Mouse (Mus musculus) ovary, postnatal 10 days (tissue): ENCODE results near the gene Wdr37.

Source experiments
- DNase-seq: peaks from one replicate; pipeline ENCODE4 v3.0.0; 2022; ENCODE audit warnings: low spot score

The Wdr37 gene

DNA sequence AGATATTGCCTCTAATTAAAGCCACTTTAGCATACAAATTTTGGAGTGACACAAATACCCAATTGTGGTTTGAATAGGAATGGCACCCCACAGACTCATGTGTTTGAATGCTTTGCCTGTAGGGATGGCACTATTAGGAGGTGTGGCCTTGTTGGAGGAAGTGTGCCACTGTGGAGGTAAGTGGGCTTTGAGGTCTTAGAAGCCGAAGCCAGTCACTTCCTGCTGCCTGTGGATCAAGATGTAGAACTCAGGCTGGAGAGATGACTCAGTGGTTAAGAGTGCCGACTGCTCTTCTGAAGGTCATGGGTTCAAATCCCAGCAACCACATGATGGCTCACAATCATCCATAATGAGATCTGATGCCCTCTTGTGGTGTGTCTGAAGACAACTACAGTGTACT is 30.8 kb downstream of the Wdr37 start:
- DNase-seq: no peak

- no peak for DNase-seq
Observed at GRCm38 (mm10) chr13:8839937-8840336, 31.8 kb downstream of the Wdr37 start.

GRCm38 (mm10) chr13:8839111-8839510 is 32.6 kb downstream of the Wdr37 start:
- no peak for DNase-seq

DNA sequence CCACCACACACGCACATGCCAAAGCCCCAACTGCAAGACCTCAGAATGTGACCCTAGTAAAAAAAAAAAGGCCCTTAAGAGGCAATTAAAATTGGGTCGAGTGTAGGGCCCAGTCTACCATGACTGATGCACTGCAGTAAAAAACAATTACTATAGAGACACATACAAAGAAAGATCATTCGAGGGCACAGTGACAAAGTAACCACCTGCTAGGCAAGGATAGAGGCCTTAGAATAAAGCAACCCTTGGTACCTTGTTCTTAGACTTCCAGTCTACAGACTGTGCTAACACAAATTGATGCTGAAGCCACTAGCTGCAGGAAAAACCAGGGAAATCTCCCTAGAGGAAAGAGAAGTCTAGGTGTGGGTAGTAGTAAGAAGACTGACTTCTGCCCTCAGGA is 33.3 kb downstream of the Wdr37 start:
- no peak for DNase-seq

GRCm38 (mm10) chr13:8834573-8834972 is 37.1 kb downstream of the Wdr37 start:
- no peak for DNase-seq

DNA sequence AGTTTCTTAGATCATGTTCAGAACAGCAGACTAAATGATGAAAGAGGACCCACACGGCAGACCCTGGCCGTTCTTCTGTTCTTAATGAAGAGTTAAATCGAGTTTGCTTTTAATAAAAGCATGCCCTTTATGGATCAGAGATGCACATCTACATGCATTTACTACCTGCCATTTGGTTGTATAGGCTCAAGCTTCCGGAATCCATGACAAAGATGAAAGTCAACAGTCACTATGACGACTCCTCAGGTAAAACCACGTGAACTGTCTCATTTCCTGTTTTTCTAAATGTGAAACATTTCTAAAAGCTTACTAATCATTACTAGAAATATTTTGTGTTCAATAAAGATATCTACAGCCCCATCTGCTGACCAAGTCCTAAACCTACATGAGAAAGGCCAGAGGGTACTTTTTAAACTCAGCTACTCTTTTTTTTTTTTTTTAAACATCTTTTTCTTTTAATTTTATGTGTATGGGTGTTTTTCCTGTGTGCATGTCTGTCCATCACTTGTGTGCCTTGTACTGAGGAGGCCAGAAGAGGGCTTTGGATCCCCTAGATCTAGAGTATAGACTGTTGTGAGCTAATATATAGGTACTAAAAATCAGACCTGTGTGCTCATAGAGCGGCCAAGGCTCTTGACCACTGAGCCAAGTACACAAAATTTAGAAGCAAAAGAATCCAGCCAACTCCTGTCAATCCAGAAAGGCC is 40.0 kb downstream of the Wdr37 start:
- DNase-seq: no peak

- DNase-seq: no peak
Observed at GRCm38 (mm10) chr13:8830696-8831095, 41.0 kb downstream of the Wdr37 start.

DNA sequence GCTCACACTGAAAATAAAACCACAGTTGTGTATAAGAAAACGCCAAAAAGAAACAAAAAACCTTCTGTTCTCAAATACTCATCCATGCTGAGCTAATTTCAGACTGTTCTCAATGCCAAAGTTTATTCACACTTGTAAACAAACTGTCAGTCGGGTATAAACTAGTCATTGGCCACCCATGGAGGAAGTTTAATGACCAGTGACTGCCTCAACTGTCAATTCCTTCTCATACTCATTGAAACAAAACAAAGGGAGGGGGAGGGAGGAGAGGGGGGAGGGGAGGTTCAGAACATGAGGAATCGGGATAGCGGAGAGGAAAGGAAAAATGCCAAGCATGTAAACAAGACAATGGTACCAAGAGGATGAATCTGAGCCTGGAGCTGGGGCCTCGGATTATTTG is 41.9 kb downstream of the Wdr37 start:
- DNase-seq: no peak

- no peak for DNase-seq
Observed at GRCm38 (mm10) chr13:8828946-8829345, 42.8 kb downstream of the Wdr37 start.

- no peak for DNase-seq
Observed at GRCm38 (mm10) chr13:8823546-8823945, 48.2 kb downstream of the Wdr37 start.

- no peak for DNase-seq
Observed at GRCm38 (mm10) chr13:8823120-8823519, 48.6 kb downstream of the Wdr37 start.

GRCm38 (mm10) chr13:8822201-8822600 is 49.5 kb downstream of the Wdr37 start:
- no peak for DNase-seq

DNA sequence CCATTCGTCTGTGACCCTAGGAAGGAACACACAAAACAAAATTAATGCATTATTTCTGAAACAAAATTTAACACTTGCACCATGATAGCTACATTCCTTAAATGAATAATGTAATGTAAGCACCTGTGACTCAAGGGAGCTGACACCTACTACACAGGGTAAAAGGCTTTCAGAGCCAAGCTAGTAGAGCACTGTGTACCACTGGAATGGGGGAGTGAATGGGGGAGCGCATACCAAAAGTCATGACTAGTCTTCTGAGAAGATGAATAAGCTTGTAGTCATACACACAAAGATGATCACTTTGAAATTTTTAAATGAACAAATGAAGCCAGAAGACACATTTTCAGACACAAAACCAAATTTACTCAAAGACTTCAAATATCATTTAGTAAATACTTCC is 65.8 kb downstream of the Wdr37 start:
- no peak for DNase-seq

DNA sequence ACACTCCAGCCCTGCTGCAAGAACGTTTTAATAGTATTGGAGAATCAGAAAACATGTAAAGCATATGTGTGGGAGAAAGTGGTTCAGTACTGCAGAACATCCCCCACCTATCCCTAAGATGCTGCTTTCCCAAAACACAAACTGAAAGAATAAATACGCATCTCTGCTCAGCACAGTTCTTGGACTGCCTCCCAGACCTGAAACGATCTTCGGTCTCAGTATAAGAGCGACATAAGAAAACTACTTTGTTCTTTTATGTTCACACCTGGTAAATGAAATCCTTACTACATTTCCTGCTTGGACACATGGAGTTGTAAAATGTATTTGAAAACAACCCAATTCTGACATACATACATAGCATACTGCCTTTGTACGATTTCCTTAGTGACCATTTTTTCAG is 71.1 kb downstream of the Wdr37 start:
- no peak for DNase-seq

- DNase-seq: no peak
Observed at GRCm38 (mm10) chr13:8793217-8793616, 78.5 kb downstream of the Wdr37 start.

DNA sequence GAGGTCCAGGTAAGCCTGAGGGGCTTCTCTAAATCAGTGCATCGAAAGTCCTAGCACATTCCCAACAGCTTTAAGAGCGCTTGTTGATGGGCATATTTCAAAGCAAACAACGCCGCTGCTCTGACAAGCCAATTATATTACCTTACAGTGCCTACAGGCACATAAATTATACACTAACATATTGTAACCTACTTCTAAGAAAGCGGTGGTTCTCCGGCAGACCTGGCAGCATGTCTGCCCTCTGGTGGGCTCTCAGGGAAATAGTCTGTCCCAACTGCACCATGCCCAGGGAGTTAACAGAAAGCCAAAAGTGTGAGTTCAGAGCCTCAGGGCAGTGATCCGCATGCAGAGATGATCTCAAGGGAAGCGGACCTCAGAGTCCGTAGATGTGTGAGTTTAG is 86.5 kb downstream of the Wdr37 start:
- DNase-seq: peak; percentile 21

DNA sequence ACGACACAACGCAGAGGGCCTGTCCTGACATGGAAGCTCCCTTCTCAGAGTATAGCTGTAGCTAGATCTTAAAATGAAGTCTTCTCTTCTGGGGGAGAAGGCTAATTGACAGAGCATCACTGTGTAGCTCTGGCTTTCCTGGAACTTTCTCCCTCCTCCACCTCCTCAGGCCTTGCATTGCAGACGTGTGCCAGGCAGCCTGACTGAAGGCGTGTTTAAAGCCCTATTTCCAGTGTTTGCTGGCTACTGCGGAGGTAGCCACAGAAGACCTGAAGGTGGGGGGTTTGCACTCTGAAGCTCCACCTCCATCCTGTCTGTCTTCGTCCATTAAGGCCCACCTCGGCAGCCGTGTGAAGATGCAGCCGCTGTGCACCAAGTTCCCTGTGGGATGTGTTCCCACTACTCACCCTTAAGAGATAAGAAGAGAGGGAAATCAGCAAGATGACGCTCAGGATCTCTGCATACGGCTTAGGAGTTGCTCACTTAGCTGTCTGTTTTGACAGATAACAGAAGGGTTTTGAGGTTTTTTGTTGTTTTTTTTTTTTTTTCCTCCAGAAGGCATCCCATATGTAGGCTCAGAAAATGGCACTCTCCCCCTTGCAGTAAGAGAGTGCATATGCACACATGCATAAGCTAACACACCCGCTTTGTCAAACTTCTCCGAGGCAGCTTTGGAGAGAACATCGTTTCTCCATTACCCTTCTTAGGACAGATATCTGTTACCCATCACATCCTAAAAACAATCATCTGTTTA is 87.2 kb downstream of the Wdr37 start:
- no peak for DNase-seq

GRCm38 (mm10) chr13:8783686-8784307 is 87.9 kb downstream of the Wdr37 start:
- DNase-seq: no peak

DNA sequence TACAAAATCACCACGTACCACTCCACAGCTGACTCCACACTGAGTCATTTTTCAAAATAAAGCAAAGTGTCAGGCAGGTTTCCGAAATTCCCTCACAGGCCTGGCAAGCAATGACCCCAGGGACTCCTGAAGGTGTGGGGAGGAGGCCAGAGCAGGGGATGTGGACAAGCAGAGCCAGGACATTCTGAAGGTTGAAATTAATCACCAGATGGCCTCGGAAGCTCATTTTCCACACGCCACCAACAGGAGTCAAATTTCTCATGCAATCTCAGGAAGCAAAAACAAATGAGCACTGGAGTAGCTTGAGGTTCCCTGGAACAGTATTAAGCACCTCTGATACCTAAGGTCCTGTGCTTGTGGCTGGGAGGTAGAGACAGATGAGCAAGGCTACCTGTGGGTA is 89.1 kb downstream of the Wdr37 start:
- no peak for DNase-seq

DNA sequence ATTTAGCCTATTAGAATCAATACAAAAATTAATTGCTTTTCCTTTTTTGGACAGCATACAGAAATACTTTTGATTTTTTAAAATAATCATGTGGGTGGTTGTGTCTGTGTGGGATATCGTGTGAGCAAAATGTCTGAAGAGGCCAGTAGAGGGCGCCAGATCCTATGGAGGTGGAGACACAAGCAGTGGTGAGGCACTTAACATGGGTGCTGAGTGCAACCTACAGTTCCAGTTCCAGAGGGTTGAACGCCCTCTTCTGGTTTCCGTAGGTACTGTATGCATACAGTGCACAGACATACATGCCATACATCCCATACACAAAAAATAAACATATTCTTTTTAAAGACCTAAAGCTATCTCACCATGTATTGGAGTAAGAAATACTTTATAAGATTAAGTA is 91.3 kb downstream of the Wdr37 start:
- DNase-seq: no peak

- DNase-seq: no peak
Observed at GRCm38 (mm10) chr13:8770616-8771015, 101.1 kb downstream of the Wdr37 start.

GRCm38 (mm10) chr13:8769654-8770227 is 102.0 kb downstream of the Wdr37 start:
- DNase-seq: no peak

DNA sequence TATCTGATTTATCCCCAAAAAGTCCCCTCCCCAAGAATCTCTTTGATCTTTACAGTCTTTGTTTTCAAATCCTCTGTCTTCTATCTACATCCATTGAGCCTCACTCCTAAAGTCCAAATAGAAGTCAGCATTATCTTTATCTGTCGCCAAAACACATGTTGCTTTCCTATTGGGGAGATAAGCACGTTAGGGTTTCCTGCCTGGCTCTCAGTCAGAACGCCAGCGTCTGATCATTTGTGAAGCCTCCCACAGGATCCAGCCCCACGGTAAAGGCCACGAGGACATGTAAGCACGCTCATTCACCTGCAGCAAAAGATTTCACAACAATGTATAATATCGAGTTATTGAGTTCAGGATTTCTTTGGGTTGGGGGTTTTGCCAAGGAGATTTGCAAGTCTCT is 110.8 kb downstream of the Wdr37 start:
- no peak for DNase-seq
